Mouse (Mus musculus) heart, embryonic 10.5 days (tissue): Measurements from ENCODE around the gene Psma4. TPM values are rescaled to one million over a fixed set of nuclear protein-coding genes. Genes with fewer than 3 reads are reported as not detected.

Experiments used
- polyA plus RNA-seq: library from polyadenylated mRNA; unstranded; fragments of >200 nt; fragmentation: Nextera tagmentation; extraction: Ambion mirVana; gene quantifications from 2 replicates; pipeline ENCODE4 v1.2.1, GENCODE M21; 2016

Psma4 gene
- polyA plus RNA-seq, 1 experiment from 2014 or later = 307 TPM

Other genes with a start within 250 kb of the Psma4 start
- gene Wdr61, start 216.3 kb upstream of the Psma4 start, polyA plus RNA-seq = 130 and 151 TPM in 2 replicates
- gene Crabp1, start 186.0 kb upstream of the Psma4 start, polyA plus RNA-seq = 63.7 and 204 TPM in 2 replicates
- 31.0 and 31.2 TPM in 2 replicates for gene Ireb2, start 87.0 kb upstream of the Psma4 start, polyA plus RNA-seq
- gene Hykk, start 33.5 kb upstream of the Psma4 start, polyA plus RNA-seq = 3.3 and 3.6 TPM in 2 replicates
- gene AY074887, start 208 bp downstream of the Psma4 start, polyA plus RNA-seq = 0.78 and 1.2 TPM in 2 replicates
- 0.22 and 0.30 TPM in 2 replicates for gene Chrna5, start 30.1 kb downstream of the Psma4 start, polyA plus RNA-seq
- 0.16 and 0.49 TPM in 2 replicates for gene Chrna3, start 75.8 kb downstream of the Psma4 start, polyA plus RNA-seq
- 0.28 and 0.59 TPM in 2 replicates for gene Chrnb4, start 98.0 kb downstream of the Psma4 start, polyA plus RNA-seq
- 31.3 and 32.3 TPM in 2 replicates for gene Ube2q2, start 198.1 kb downstream of the Psma4 start, polyA plus RNA-seq